Mouse (Mus musculus): ENCODE data around the gene Gm20388.

DNA sequence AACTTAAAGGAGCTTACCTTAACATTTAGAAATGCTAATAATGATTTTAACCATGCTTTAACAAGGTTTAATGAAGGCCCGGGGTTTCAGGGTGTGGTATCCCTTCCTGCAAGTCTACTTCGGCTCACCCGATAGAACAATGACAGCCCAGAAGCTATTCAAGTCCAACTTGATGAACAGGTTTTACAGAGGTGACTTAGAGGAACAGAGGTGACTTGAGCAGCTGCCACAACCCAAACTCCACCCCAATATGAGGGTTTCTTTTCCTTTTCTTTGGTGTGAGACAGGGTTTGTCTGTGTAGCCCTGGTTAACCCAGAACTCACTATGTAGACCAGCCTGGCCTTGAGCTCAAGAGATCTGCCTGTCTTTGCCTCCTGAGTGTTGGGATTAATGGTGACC is 4083.4 kb downstream of the Gm20388 start:
- TF ChIP-seq CTCF (IDR thresholded peaks at IDR 0.05; ENCODE audit: low read depth, low read length) (no peak), TAL1 (conservative IDR thresholded peaks at IDR 0.05; ENCODE audit: low read depth, low read length) (no peak), GATA1 (IDR thresholded peaks at IDR 0.05; ENCODE audit: borderline replicate concordance, low read length) (no peak)

All from G1E (cell line).